Mouse (Mus musculus): ENCODE measurements around the gene Klrb1a. TPM values are rescaled to one million over a fixed set of nuclear protein-coding genes. Genes with fewer than 3 reads are reported as not detected.

Klrb1a gene
- 2.9 TPM for polyA plus RNA-seq (2014; fragmentation: Illumina TruSeq; extraction: RNeasy Lipid Tissue Mini Kit (QIAGEN cat#74804))

DNA sequence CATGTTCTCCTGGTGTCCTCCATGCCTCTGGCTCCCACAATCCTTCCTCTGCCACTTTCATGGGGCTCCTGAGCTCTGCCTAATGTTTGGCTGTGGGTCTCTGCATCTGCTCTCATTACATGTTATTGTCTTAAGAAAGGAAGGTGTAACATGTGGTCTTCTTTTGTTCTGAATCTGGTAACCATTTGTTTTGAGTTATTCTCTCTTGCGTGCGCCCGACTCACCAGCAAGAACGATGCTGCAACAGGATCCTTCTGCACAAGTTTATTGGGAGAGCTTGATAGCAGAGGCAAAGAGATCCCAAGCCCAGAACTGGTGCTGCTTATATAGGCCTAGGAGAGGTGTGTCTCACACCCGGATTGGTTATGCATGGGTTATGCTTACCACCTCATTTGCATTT is at the start of gene Klrb1a:
Gene Klrb1a, minus strand, starts transcription at position 101 of the 400 bp plus-strand sequence.

DNA sequence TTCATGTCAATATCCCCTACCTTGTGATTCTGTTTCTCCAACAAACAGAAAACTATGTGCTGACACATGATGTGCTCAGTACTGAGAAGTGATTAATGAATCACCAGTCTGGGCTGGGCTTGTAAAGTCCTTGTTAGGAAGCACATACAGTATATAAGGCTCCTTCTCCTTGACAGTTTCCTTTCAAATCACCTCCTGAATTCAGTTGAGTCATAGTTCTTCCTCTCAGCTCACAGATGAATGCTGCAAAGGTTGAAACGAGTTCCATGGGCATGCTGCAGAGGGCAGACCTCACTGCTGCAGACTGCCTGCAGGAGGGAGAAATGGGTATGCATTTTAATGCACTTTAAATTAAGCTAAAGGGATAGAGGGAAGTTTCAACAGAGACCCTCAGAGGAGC is 38.9 kb upstream of the Klrb1a start, which contains the start of gene Clec2h:
Gene Clec2h, plus strand, starts transcription at position 180 of the 400 bp plus-strand sequence.

DNA sequence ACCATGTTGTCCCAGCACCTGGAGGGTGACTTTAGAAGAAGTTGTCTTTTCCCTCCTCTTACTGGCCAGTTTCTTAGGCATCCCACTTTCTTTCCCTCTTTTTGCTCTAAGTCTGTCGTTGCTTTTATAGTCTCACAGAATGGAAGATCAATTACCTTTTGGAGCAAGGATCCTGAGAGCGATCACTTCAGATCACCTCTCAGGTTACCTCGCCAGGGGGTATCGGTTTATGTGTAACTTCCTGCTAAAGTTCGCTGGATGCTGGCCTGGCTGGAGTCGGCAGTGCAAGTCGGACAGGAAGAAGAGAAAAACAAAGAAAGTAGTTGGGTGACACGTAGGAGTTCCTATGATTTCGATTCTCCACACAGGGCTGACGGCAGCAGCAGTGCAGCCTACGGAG is 41.8 kb downstream of the Klrb1a start, which contains the start of gene A2ml1:
Gene A2ml1, minus strand, starts transcription at position 101 of the 400 bp plus-strand sequence.

Other genes with a start within 250 kb of the Klrb1a start
- not detected for gene Tex52, start 248.1 kb downstream of the Klrb1a start, polyA plus RNA-seq (2014; fragmentation: Illumina TruSeq; extraction: RNeasy Lipid Tissue Mini Kit (QIAGEN cat#74804))
- not detected for gene Gm44596, start 248.0 kb downstream of the Klrb1a start, polyA plus RNA-seq (2014; fragmentation: Illumina TruSeq; extraction: RNeasy Lipid Tissue Mini Kit (QIAGEN cat#74804))
- 4.5 TPM for gene Nrip2, start 224.2 kb downstream of the Klrb1a start, polyA plus RNA-seq (2014; fragmentation: Illumina TruSeq; extraction: RNeasy Lipid Tissue Mini Kit (QIAGEN cat#74804))
- gene Itfg2, start 198.6 kb downstream of the Klrb1a start, polyA plus RNA-seq (2014; fragmentation: Illumina TruSeq; extraction: RNeasy Lipid Tissue Mini Kit (QIAGEN cat#74804)), result 3.7 TPM
- 53.4 TPM for gene Fkbp4, start 184.9 kb downstream of the Klrb1a start, polyA plus RNA-seq (2014; fragmentation: Illumina TruSeq; extraction: RNeasy Lipid Tissue Mini Kit (QIAGEN cat#74804))
- not detected for gene Pzp, start 96.8 kb downstream of the Klrb1a start, polyA plus RNA-seq (2014; fragmentation: Illumina TruSeq; extraction: RNeasy Lipid Tissue Mini Kit (QIAGEN cat#74804))
- gene A2ml1, start 41.9 kb downstream of the Klrb1a start, polyA plus RNA-seq (2014; fragmentation: Illumina TruSeq; extraction: RNeasy Lipid Tissue Mini Kit (QIAGEN cat#74804)), result 222 TPM
- not detected for gene Clec2h, start 38.9 kb upstream of the Klrb1a start, polyA plus RNA-seq (2014; fragmentation: Illumina TruSeq; extraction: RNeasy Lipid Tissue Mini Kit (QIAGEN cat#74804))
- gene Klrb1, start 99.5 kb upstream of the Klrb1a start, polyA plus RNA-seq (2014; fragmentation: Illumina TruSeq; extraction: RNeasy Lipid Tissue Mini Kit (QIAGEN cat#74804)), result not detected
- gene Klrb1c, start 165.7 kb upstream of the Klrb1a start, polyA plus RNA-seq (2014; fragmentation: Illumina TruSeq; extraction: RNeasy Lipid Tissue Mini Kit (QIAGEN cat#74804)), result 0.57 TPM
- 0.91 TPM for gene Gm44511, start 202.8 kb upstream of the Klrb1a start, polyA plus RNA-seq (2014; fragmentation: Illumina TruSeq; extraction: RNeasy Lipid Tissue Mini Kit (QIAGEN cat#74804))
- gene Klrb1b, start 202.8 kb upstream of the Klrb1a start, polyA plus RNA-seq (2014; fragmentation: Illumina TruSeq; extraction: RNeasy Lipid Tissue Mini Kit (QIAGEN cat#74804)), result 1.4 TPM